Mouse (Mus musculus) retina, embryonic 14.5 days (tissue): ENCODE data around the gene AA986860.

ENCODE experiments used
- DNase-seq: peaks from one replicate; pipeline ENCODE4 v3.0.0-alpha.2; 2015; ENCODE audit warnings: low spot score

AA986860 gene

GRCm38 (mm10) chr1:130731741-130732337 lies at the start of gene AA986860:
TSS of gene AA986860 (plus strand) at chr1:130731976.
- peak; percentile 37 for DNase-seq

DNA sequence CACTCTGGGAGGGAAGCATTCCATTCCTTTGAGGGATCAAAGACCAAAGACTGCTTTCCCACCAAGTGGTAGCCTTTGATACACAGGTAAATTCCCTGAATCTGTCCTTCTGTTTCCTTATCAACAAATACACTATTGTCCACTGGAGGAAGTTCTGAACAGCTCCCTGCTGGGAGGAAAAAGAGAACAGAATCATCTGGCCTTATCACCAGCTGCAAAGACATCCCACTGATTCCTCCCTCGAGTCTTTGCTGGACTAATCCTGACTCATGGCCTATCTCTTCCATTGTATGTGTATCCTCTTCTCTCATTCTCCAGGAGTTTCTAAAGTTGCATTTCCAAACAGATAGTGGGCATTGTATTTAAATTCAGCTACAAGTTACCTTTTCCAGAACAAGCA lies 47.9 kb upstream of the AA986860 start:
- DNase-seq: no peak

- DNase-seq: no peak
Measured at GRCm38 (mm10) chr1:130698601-130699000, 33.2 kb upstream of the AA986860 start.

GRCm38 (mm10) chr1:130699937-130700633 lies 31.7 kb upstream of the AA986860 start:
- no peak for DNase-seq

DNA sequence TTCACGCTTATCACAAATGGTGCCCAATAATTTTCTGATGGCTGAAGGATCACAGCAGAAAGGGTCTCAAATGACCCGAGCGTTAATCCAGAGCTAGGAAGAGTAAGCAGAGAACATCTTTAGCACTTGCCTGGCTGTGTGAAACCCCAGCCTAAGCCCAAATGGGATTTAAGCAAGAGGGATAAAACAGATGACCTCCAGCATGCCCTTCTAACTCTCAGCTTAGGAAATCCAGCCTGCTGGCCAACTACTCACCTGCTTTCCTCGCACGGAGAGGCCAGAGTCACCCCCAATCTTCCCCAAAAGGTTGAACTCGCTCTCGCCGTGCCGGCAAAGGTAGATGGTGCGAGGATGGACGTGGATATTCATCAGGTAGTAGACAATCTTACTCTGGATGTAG lies 29.8 kb upstream of the AA986860 start:
- no peak for DNase-seq

- DNase-seq: no peak
Measured at GRCm38 (mm10) chr1:130703613-130704012, 28.2 kb upstream of the AA986860 start.

DNA sequence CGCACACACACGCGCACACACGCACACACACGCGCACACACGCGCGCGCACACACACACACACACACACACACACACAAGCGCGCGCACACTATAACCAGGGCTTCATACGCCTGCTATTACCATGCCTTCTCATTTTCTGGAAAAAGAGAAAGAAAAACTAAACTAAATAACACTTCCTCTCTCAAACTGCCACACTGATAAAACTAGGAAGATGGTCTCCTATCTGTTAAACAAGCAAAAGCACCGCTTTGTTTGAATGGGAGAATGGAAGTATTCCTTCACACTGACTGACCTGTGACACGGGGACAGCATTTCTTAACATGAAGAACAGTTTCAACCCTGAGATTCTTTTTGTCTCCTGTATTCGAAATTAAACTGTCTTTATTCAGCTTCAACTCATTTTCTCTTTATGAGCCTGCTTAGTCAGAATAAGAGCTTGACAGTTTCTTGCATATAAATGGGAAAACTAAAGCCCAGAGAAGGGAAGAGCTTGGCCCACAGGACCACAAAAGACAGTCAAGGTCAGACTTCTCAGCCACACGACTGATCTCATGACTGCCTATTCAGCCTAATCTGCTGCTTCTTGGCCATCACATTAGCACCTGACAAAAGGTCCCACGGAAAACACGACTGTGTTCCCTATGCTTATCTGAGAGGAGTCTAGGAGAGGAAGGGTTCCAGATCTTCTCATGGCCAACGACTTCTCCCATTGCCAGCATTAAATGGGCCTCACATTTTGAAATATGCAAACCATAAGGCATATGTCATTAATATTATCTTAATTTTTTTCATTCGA lies 21.3 kb upstream of the AA986860 start:
- DNase-seq: no peak

- no peak for DNase-seq
Measured at GRCm38 (mm10) chr1:130714046-130714445, 17.7 kb upstream of the AA986860 start.

DNA sequence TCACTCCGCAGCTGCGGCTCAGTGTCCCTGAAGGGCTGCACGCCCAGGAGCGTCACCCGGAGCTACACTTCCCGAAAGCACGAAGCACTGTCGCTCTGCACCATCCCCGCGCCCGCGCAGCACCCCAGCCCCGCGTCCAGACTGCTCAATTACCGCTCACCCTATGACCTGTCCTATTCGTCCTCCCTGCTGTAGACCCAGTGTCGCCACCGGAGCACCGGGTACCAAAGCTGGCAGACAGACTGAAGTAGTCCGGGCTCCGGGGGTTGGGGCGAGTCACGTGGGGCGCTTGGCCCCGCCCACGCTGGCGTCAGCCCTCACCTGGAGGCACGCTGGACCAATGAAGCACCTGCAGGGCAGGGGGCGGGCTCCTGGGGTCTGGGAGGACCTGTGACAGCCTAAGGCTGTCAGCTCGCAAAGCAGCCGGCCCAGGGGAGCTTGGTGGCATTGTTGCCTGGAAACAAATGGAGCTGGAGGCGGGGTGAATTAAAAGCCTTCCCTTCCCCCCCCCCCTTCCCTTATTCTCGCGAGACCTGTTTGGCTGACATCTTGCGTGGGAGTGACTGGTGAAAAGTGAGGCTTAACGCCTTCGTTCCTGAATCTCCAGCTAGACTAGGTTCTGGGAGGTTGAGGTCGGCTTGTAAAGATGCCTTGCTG lies 16.1 kb upstream of the AA986860 start, which contains the start of gene Gm29427:
Gene Gm29427, minus strand, starts transcription at position 239 of the 657 bp plus-strand sequence.
- DNase-seq: peak; percentile 86

DNA sequence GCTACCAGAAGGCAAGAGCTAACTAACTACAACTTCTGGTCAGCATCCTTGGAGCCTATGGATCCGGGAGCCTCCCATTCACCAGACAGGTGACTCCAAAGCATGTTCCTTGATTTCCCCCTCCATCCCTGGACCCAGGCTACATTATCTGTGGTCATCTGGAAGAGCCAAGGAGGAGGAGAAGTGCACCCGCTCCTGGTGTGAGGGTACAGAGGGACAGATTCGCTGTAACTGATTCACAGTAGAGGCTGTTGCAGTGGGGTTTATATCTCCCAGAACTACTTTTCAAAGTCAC lies 15.6 kb upstream of the AA986860 start:
- DNase-seq: no peak

DNA sequence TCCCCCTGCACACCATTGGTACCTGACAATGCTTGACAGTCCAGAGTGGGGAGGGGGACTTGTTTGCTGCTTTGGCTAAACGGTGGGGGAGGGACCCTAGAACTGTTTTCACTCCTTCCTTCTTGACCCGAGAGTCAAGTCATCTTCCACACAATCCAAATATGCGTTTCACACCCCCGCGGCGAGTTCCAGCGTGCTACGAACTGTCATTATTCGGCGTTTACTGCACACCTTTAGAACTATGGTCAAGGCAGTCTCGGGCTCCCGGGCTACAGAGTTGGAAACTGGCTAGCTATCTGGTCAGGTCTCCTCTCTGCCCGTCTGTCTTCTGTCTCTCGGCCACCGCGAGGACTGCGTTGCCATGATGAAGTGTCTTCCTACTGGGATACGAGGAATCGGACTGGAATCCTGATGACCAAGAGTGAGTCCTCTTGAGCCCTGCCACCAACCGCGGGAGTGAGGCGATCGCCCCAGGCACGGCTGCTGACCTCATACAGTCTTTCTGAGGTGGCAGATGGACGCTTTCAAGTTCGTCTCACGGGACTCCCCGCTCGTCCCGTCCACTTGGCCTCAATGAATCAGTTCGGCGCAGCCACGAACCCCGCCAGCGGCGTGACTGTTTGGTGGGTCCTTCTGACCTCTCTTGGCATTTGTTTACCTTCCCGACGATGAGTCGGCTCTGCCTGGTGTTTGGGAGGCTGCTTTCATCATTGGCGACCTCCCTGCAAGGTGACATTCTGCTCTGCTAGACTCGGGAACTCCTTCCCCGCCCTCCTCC lies 15.1 kb upstream of the AA986860 start:
- DNase-seq: peak; percentile 63

GRCm38 (mm10) chr1:130717291-130717871 lies 14.4 kb upstream of the AA986860 start, which contains the start of gene Yod1:
TSS of gene Yod1 (plus strand) at chr1:130717327.
- DNase-seq: peak; percentile 93

DNA sequence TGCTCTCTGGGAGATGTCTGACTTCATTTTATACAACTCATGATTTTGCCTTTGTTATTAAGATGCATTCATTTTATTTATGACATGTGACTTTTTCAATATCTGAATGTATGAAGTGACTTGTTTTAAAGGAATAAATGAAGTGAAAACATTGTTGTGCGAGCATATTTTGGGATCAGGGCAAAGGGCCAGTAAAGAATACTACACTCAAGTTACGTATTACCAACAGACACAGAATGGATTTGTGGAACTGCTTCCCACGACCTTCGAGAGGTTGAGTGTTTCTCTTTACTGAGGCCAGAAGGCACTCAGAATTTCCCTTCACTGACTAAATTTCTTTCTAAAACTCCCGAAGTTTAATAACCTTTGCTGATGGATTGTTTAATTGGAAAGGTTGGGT lies 7.6 kb upstream of the AA986860 start:
- DNase-seq: no peak

DNA sequence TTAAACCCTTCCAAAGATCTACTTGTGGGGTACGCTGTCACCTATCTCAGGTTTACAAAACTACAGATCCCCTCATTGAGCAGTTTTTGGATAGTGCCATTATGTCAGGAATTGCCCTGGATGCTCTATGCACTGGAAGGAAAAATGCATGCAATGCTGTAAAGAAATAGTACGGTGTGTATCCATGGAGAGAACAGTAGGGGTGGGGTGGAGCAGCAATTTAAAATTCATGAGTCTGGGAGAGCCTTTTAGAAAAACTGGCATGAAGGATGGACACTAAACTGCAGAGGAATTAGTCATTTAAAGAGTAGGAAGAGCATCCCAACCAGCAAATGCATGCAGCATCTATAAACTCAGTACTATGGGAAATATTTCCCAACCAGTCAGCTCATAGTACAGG lies 5.4 kb upstream of the AA986860 start:
- no peak for DNase-seq

DNA sequence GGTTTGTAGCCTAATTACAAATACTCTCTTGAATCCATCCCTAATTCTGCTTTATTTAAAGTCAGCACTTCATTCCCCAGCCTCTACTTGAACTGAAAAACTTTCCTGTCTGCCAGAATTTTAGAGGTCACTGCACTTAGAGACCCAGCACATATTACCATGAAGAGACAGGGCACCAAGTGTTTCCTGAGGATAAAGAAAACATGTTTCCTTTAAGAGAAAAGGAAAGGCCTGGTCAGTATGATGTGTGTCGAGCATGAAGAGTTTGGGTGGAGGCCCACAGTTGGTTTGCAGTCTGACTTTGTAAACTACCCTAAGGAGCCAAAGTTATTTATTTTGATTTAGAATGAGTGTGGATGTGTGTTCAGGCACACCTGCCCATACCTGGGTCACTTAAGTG lies 3.7 kb upstream of the AA986860 start:
- DNase-seq: no peak

DNA sequence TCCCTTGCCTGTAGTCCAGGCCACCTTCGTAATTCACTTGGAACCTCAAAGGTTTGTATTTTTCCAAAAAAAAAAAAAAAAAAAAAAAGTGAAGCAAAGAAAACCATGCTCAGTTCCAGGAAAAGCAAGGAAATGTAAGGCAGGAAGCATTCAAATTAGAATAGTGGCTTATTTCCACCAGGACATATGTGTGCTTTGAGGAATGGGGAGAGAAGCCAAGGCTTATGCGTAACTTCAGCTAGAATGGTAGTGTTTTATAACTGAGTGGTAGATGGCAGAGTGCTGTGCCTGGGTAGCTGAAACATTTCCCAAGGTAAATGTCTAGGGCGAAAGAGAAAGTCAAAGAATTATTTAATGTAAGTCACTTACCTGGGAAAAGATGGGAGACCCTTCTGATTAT lies 3.1 kb upstream of the AA986860 start:
- no peak for DNase-seq

GRCm38 (mm10) chr1:130729153-130729552 lies 2.6 kb upstream of the AA986860 start, which contains the start of gene Pfkfb2:
TSS of gene Pfkfb2 (minus strand) at chr1:130729253.
- no peak for DNase-seq

DNA sequence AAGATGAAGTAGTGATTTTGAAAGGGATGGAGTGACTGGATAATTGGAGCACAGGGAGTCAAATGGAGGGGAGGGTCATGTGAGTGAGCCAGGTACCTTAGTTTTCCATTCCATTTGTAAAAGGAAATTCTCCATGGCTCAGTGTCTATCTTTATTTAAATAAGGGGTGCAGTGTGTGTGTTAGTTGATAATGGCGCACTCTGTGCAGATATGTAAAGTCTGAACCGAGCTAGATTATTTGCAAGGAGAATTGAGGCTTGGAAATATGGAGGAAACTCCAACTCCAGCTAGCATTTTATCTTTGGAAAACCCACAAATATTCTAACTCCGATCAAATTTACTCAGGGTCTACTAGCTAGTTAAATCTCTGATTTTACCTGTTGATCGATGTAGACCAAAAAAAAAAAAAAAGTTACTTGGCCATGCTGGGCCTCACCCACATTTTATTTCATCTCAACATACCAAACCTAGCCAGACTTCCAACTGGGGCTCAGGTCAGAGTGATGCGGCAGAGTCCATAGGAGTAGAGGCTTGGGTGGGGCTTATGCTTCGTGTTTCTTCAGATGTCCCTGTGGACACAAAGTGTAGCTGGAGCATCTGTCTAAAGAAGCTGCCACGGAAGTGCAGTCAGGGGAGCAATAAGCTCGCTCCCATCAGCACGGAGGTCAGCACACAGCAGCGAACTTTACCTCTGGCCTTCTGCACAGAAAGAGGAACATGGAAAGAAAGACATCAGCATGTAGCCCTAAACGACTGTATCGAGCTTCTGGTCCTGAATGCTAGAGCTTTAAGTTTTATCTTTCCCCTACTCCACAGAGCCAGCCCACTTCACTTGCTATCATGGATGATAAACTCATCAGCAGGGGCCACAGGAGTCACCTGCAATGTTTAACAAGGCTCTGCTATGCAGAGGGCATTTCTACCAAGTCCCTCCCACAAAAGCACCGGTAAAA lies 1.2 kb downstream of the AA986860 start:
- DNase-seq: no peak

- no peak for DNase-seq
Measured at GRCm38 (mm10) chr1:130733671-130734070, 1.9 kb downstream of the AA986860 start.

- DNase-seq: no peak
Measured at GRCm38 (mm10) chr1:130734452-130734851, 2.7 kb downstream of the AA986860 start.
